Mouse (Mus musculus): ENCODE measurements around the gene Odf4.

DNA sequence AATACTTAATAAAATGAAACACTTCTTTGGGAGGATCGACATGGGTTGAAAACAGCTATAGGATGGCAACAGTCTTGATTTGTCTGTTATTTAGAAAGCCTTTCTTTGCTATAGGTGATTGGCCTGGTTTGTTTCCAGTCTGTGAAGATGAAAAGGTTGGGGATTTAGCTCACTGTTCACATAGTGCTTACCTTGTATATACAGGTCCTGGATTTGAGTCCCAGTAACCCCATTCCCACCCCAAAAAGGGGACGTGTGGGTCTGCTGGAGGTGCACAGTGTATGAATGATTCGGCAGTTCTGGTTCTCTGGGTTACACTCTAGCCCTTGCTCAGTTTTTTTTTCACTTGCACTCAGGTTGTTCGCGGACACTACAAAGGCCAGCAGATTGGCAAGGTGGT lies 24.1 kb downstream of the Odf4 start:
- no peak for TF ChIP-seq POLR2A (IDR thresholded peaks at IDR 0.05; ENCODE audit: control insufficient read depth, extremely low read depth, insufficient read depth, low read length, poor library complexity)
- no peak for TF ChIP-seq CTCF (IDR thresholded peaks at IDR 0.05; ENCODE audit: borderline replicate concordance, control insufficient read depth, extremely low read depth, insufficient read depth, low read length, poor library complexity)
